Mouse (Mus musculus) lung, adult 18-20 months (tissue): Measurements from ENCODE around the gene Cables2.
A peak's percentile ranks its signal among the peaks of the same experiment; 100 is the strongest.
"Not testable (repeated sequence)": the region's sequence is repeated elsewhere in the genome, so short reads cannot be mapped to it uniquely, and the experiment has no call there.

ENCODE experiments used
- DNase-seq, 2 experiments: peaks; one replicate each; pipeline ENCODE4 v3.0.0; 2022; ENCODE audit warnings: mixed read lengths in 2 of 2

Gene Cables2

GRCm38 (mm10) chr2:180277773-180278320, 4.6 kb upstream of the Cables2 start:
- no peak for DNase-seq

GRCm38 (mm10) chr2:180276851-180277259, 3.6 kb upstream of the Cables2 start:
- DNase-seq, result peak; percentile 65 to 76

- DNase-seq, result no peak
Observed at GRCm38 (mm10) chr2:180276385-180276784, 3.1 kb upstream of the Cables2 start.

GRCm38 (mm10) chr2:180275836-180276235, 2.5 kb upstream of the Cables2 start:
- DNase-seq, result peak; percentile 87 to 90

- DNase-seq, result no peak
Observed at GRCm38 (mm10) chr2:180274523-180274922, 1.2 kb upstream of the Cables2 start.

- DNase-seq, result peak; percentile 48 to 50
Observed at GRCm38 (mm10) chr2:180272884-180273321, 393 bp downstream of the Cables2 start.

- no peak for DNase-seq
Observed at GRCm38 (mm10) chr2:180271804-180272395, 1.4 kb downstream of the Cables2 start.

- DNase-seq, result peak; percentile 46 to 68
Observed at GRCm38 (mm10) chr2:180270537-180271255, 2.6 kb downstream of the Cables2 start.

- DNase-seq, result no peak
Observed at GRCm38 (mm10) chr2:180269329-180269728, 4.0 kb downstream of the Cables2 start.

- no peak for DNase-seq
Observed at GRCm38 (mm10) chr2:180267955-180268354, 5.3 kb downstream of the Cables2 start.

GRCm38 (mm10) chr2:180262891-180263290, 10.4 kb downstream of the Cables2 start:
- DNase-seq, result no peak

GRCm38 (mm10) chr2:180262441-180262840, 10.9 kb downstream of the Cables2 start:
- no peak for DNase-seq

- DNase-seq, result no peak
Observed at GRCm38 (mm10) chr2:180261901-180262300, 11.4 kb downstream of the Cables2 start.

- no peak for DNase-seq
Observed at GRCm38 (mm10) chr2:180260610-180261480, 12.5 kb downstream of the Cables2 start.

GRCm38 (mm10) chr2:180259826-180260609, 13.3 kb downstream of the Cables2 start:
- not testable (repeated sequence) for DNase-seq

- not testable (repeated sequence) for DNase-seq
Observed at GRCm38 (mm10) chr2:180258951-180259484, 14.3 kb downstream of the Cables2 start.

GRCm38 (mm10) chr2:180257963-180258865, 15.1 kb downstream of the Cables2 start:
- DNase-seq, result no peak

GRCm38 (mm10) chr2:180257001-180257521, 16.2 kb downstream of the Cables2 start, which contains the start of gene Rps21:
Gene Rps21, plus strand, starts transcription at chr2:180257377.
- DNase-seq, result peak; percentile 99

- DNase-seq, result no peak
Observed at GRCm38 (mm10) chr2:180256296-180257000, 16.8 kb downstream of the Cables2 start.

- DNase-seq, result no peak
Observed at GRCm38 (mm10) chr2:180255701-180256100, 17.6 kb downstream of the Cables2 start.
